Mouse (Mus musculus) embryonic facial prominence, embryonic 11.5 days (tissue): Measurements from ENCODE around the gene Gm4744. TPM values are rescaled to one million over a fixed set of nuclear protein-coding genes. Genes with fewer than 3 reads are reported as not detected.

Source experiments
- polyA plus RNA-seq: library from polyadenylated mRNA; unstranded; fragments of >200 nt; fragmentation: Nextera tagmentation; extraction: Ambion mirVana; gene quantifications from 2 replicates; pipeline ENCODE4 v1.2.1, GENCODE M21; 2014

Gene Gm4744
- polyA plus RNA-seq, 1 experiment from 2014 or later: not detected

Other genes with a start within 250 kb of the Gm4744 start
- gene Moxd2, start 64.4 kb downstream of the Gm4744 start, polyA plus RNA-seq: not detected in 2 replicates
- not detected in 2 replicates for gene Prss58, start 51.5 kb downstream of the Gm4744 start, polyA plus RNA-seq
- gene 1700074P13Rik, start 11.3 kb downstream of the Gm4744 start, polyA plus RNA-seq: not detected in 2 replicates
- not detected in 2 replicates for gene 1810009J06Rik, start 12.9 kb upstream of the Gm4744 start, polyA plus RNA-seq
- not detected in 2 replicates for gene Gm2663, start 47.6 kb upstream of the Gm4744 start, polyA plus RNA-seq
- not detected in 2 replicates for gene 2210010C04Rik, start 83.6 kb upstream of the Gm4744 start, polyA plus RNA-seq